Mouse (Mus musculus): Measurements from ENCODE around the gene Clip2.
A peak's percentile ranks its signal among the peaks of the same experiment; 100 is the strongest.

Gene Clip2

GRCm38 (mm10) chr5:134564272-134564671, 12.0 kb upstream of the Clip2 start:
- no peak for DNase-seq (ENCODE audit: low spot score)

GRCm38 (mm10) chr5:134560450-134561171, 8.4 kb upstream of the Clip2 start:
- no peak for DNase-seq (ENCODE audit: low spot score)

GRCm38 (mm10) chr5:134560071-134560449, 7.8 kb upstream of the Clip2 start, which contains the start of gene Syna:
Syna (minus strand) TSS chr5:134560171.
- DNase-seq (ENCODE audit: low spot score): no peak

- DNase-seq (ENCODE audit: low spot score): peak; percentile 10
These were observed 3.4 kb upstream of the Clip2 start for GRCm38 (mm10) chr5:134555463-134556164.

GRCm38 (mm10) chr5:134553951-134554546, 1.8 kb upstream of the Clip2 start:
- no peak for DNase-seq (ENCODE audit: low spot score)

- DNase-seq (ENCODE audit: low spot score): peak; percentile 20
These were observed 763 bp downstream of the Clip2 start for GRCm38 (mm10) chr5:134551233-134552109.

GRCm38 (mm10) chr5:134550836-134551232, 1.4 kb downstream of the Clip2 start:
- DNase-seq (ENCODE audit: low spot score): peak; percentile 15

- DNase-seq (ENCODE audit: low spot score): no peak
These were observed 2.5 kb downstream of the Clip2 start for GRCm38 (mm10) chr5:134549640-134550168.

- DNase-seq (ENCODE audit: low spot score): no peak
These were observed 3.9 kb downstream of the Clip2 start for GRCm38 (mm10) chr5:134548306-134548705.

- DNase-seq (ENCODE audit: low spot score): no peak
These were observed 5.4 kb downstream of the Clip2 start for GRCm38 (mm10) chr5:134546790-134547189.

GRCm38 (mm10) chr5:134545242-134545629, 7.0 kb downstream of the Clip2 start:
- DNase-seq (ENCODE audit: low spot score): peak; percentile 9

GRCm38 (mm10) chr5:134544516-134545241, 7.6 kb downstream of the Clip2 start:
- no peak for DNase-seq (ENCODE audit: low spot score)

GRCm38 (mm10) chr5:134541640-134542039, 10.6 kb downstream of the Clip2 start:
- DNase-seq (ENCODE audit: low spot score): no peak

GRCm38 (mm10) chr5:134540881-134541280, 11.4 kb downstream of the Clip2 start:
- DNase-seq (ENCODE audit: low spot score): no peak

- DNase-seq (ENCODE audit: low spot score): peak; percentile 40
These were observed 12.3 kb downstream of the Clip2 start for GRCm38 (mm10) chr5:134539891-134540290.

GRCm38 (mm10) chr5:134536036-134536435, 16.2 kb downstream of the Clip2 start:
- DNase-seq (ENCODE audit: low spot score): no peak

GRCm38 (mm10) chr5:134532417-134532816, 19.8 kb downstream of the Clip2 start:
- no peak for DNase-seq (ENCODE audit: low spot score)

- DNase-seq (ENCODE audit: low spot score): no peak
These were observed 20.6 kb downstream of the Clip2 start for GRCm38 (mm10) chr5:134531585-134531984.

- DNase-seq (ENCODE audit: low spot score): no peak
These were observed 21.4 kb downstream of the Clip2 start for GRCm38 (mm10) chr5:134530830-134531229.

GRCm38 (mm10) chr5:134528488-134528887, 23.7 kb downstream of the Clip2 start:
- no peak for DNase-seq (ENCODE audit: low spot score)

Data from T-cell, adult 2 months (primary cell).